Mouse (Mus musculus) heart, embryonic 14.5 days (tissue): ENCODE results near the gene Slc17a9. TPM values are rescaled to one million over a fixed set of nuclear protein-coding genes. Genes with fewer than 3 reads are reported as not detected.

Experiments
- polyA plus RNA-seq: library from polyadenylated mRNA; unstranded; fragments of >200 nt; fragmentation: Nextera tagmentation; extraction: Ambion mirVana; gene quantifications from 2 replicates; pipeline ENCODE4 v1.2.1, GENCODE M21; 2014

The Slc17a9 gene
- polyA plus RNA-seq, 1 experiment from 2014 or later = 0.55 TPM

Other genes starting within 250 kb of the Slc17a9 start
- 1.6 and 2.6 TPM in 2 replicates for gene Ntsr1, start 225.3 kb upstream of the Slc17a9 start, polyA plus RNA-seq
- gene Mrgbp, start 144.0 kb upstream of the Slc17a9 start, polyA plus RNA-seq = 23.5 and 24.4 TPM in 2 replicates
- gene Ogfr, start 136.0 kb upstream of the Slc17a9 start, polyA plus RNA-seq = 54.6 and 55.0 TPM in 2 replicates
- 10.6 and 12.2 TPM in 2 replicates for gene Col9a3, start 127.5 kb upstream of the Slc17a9 start, polyA plus RNA-seq
- not detected in 2 replicates for gene Tcfl5, start 82.6 kb upstream of the Slc17a9 start, polyA plus RNA-seq
- gene Dido1, start 15.3 kb upstream of the Slc17a9 start, polyA plus RNA-seq = 16.4 and 18.9 TPM in 2 replicates
- gene Gid8, start 15.1 kb upstream of the Slc17a9 start, polyA plus RNA-seq = 49.0 and 50.5 TPM in 2 replicates
- gene Bhlhe23, start 51.6 kb downstream of the Slc17a9 start, polyA plus RNA-seq = not detected in 2 replicates
- 42.6 and 45.7 TPM in 2 replicates for gene Ythdf1, start 195.7 kb downstream of the Slc17a9 start, polyA plus RNA-seq
- 0.39 TPM in 1 of 2 replicates, not detected in the other for gene Birc7, start 203.8 kb downstream of the Slc17a9 start, polyA plus RNA-seq
- gene Nkain4, start 229.4 kb downstream of the Slc17a9 start, polyA plus RNA-seq = 47.5 and 57.4 TPM in 2 replicates
- 53.7 and 59.0 TPM in 2 replicates for gene Arfgap1, start 242.0 kb downstream of the Slc17a9 start, polyA plus RNA-seq